Mouse (Mus musculus): Measurements from ENCODE around the gene Vegfb. TPM values are rescaled to one million over a fixed set of nuclear protein-coding genes. Genes with fewer than 3 reads are reported as not detected.

Vegfb gene
- polyA plus RNA-seq, 1 experiment from 2014 or later = 57.6 TPM

DNA sequence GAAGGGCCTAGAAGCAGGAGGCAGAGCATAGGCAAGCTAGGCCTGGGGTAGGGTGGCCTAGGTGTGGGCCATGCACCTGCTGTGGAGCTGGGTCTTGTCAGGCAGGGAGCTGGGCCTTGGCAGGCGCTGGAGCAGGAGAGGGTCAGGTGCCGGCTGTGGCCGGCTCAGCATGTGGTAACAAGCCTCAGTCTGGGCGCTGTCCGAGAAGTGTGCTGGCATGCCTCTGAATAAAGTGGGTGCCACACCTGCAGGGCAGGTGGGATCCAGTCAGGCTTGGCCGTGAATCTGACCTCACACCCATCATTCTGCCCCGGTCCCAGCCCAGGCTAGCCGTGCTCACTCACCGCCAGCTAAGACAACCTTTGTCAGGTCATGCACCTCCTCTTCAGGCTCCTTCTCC is 26.5 kb upstream of the Vegfb start:
- no peak overlapping the region for H3K27ac ChIP-seq
- 84% methylated on average over 9 of the region's 9 CpGs for WGBS
- no peak overlapping the region for H3K4me2 ChIP-seq (replicated peaks)
- H3K4me1 ChIP-seq (replicated peaks; ENCODE audit: control insufficient read depth, insufficient read depth, low read length) = no peaks in the 10 kb centered on the region
- DNase-seq (ENCODE audit: low spot score) (no peak), ATAC-seq (ENCODE audit: low FRiP score) (no peak)
- H3K4me3 ChIP-seq (replicated peaks; ENCODE audit: low read length) = no peak overlapping the region
- no peaks in the 10 kb centered on the region for H3K9me3 ChIP-seq (ENCODE audit: control insufficient read depth, low read length)
- H3K9ac ChIP-seq = no peak overlapping the region
- H3K27me3 ChIP-seq (ENCODE audit: control insufficient read depth, insufficient read depth, low read length) = no peaks in the 10 kb centered on the region
- peaks cover 9% of the 10 kb centered on the region for H3K36me3 ChIP-seq (replicated peaks; ENCODE audit: control insufficient read depth, insufficient read depth)

DNA sequence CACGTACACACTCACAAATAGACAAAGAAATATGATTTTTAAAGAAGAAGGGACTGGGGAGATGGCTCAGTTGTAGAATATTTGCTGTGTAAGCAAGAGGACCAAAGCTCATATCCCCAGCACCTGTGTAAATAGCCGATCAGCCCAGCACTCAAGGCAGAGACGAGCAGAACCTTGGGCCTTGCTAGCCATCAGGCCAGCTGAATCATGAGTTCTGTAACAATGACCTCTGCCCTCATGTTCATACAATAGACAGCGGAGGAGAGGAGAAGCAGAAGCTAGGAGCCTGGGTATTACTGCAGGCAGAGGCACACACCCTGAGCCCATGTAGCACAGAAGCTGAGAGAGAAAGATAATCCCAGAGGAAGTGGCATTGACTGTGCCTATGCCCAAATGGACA is 25.0 kb upstream of the Vegfb start:
- Histone ChIP-seq H3K4me3 (replicated peaks; ENCODE audit: low read length) (no peak overlapping the region), H3K9me3 (ENCODE audit: control insufficient read depth, low read length) (no peaks in the 10 kb centered on the region), H3K27ac (no peak overlapping the region), H3K36me3 (replicated peaks; ENCODE audit: control insufficient read depth, insufficient read depth) (no peaks in the 10 kb centered on the region; the same call in 1 of the 2 replicates), H3K27me3 (ENCODE audit: control insufficient read depth, insufficient read depth, low read length) (no peaks in the 10 kb centered on the region), H3K4me2 (replicated peaks) (no peak overlapping the region), H3K9ac (no peak overlapping the region), H3K4me1 (replicated peaks; ENCODE audit: control insufficient read depth, insufficient read depth, low read length) (no peaks in the 10 kb centered on the region)
- DNase-seq (ENCODE audit: low spot score) (no peak), ATAC-seq (ENCODE audit: low FRiP score) (no peak)
- 77% methylated on average over 4 of the region's 4 CpGs for WGBS

DNA sequence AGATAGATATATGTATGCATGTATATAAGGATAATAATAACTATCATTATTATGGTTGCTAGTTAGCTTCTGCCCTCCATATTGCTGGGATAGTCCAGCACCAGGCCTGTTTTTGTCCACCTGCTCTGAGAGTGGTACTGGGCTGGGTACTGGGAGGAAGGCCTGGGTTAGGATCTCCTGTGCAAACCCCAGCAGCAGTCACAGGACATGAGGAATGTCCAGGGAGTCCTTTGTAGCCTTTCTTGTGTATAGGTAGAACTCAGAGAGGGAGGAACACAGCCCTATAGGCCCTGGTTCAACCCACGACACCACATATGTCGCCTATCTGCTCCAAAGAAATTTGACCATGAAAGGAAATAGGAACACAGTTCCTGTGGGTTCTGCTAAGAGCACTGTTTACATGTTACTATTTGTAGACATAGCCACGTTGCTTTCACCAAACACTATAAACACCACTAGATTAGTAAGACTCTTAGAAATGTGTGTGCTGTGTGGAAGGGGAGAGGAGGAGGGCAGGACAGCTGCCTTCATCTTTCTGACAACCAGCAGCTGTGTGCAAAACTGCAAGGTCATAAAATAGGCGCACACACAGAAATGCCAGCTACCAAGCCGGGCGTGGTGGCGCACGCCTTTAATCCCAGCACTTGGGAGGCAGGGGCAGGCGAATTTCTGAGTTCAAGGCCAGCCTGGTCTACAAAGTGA is 19.6 kb upstream of the Vegfb start:
- Histone ChIP-seq H3K4me3 (replicated peaks; ENCODE audit: low read length) (no peak overlapping the region), H3K9me3 (ENCODE audit: control insufficient read depth, low read length) (no peaks in the 10 kb centered on the region), H3K4me1 (replicated peaks; ENCODE audit: control insufficient read depth, insufficient read depth, low read length) (no peaks in the 10 kb centered on the region), H3K27me3 (ENCODE audit: control insufficient read depth, insufficient read depth, low read length) (no peaks in the 10 kb centered on the region), H3K4me2 (replicated peaks) (no peak overlapping the region), H3K9ac (no peak overlapping the region), H3K27ac (no peak overlapping the region), H3K36me3 (replicated peaks; ENCODE audit: control insufficient read depth, insufficient read depth) (no peaks in the 10 kb centered on the region)
- 91% methylated on average over 9 of the region's 9 CpGs for WGBS
- ATAC-seq (ENCODE audit: low FRiP score) = no peak
- DNase-seq (ENCODE audit: low spot score) = no peak

- H3K4me3 ChIP-seq (replicated peaks; ENCODE audit: low read length) = no peak overlapping the region
- peaks cover 21% of the 10 kb centered on the region for H3K36me3 ChIP-seq (replicated peaks; ENCODE audit: control insufficient read depth, insufficient read depth)
- DNase-seq (ENCODE audit: low spot score) (no peak), ATAC-seq (ENCODE audit: low FRiP score) (no peak)
- H3K27ac ChIP-seq = no peak overlapping the region
- WGBS = 93% methylated on average over 19 of the region's 19 CpGs
- H3K9ac ChIP-seq = no peak overlapping the region
- no peaks in the 10 kb centered on the region for H3K27me3 ChIP-seq (ENCODE audit: control insufficient read depth, insufficient read depth, low read length)
- peaks cover 17% of the 10 kb centered on the region for H3K4me1 ChIP-seq (replicated peaks; ENCODE audit: control insufficient read depth, insufficient read depth, low read length)
- H3K4me2 ChIP-seq (replicated peaks) = no peak overlapping the region
- no peaks in the 10 kb centered on the region for H3K9me3 ChIP-seq (ENCODE audit: control insufficient read depth, low read length)
These were observed 12.1 kb upstream of the Vegfb start for GRCm38 (mm10) chr19:6999360-7000063.

- 84% methylated on average over 9 of the region's 9 CpGs for WGBS
- Histone ChIP-seq H3K4me1 (replicated peaks; ENCODE audit: control insufficient read depth, insufficient read depth, low read length) (peaks cover 21% of the 10 kb centered on the region), H3K9ac (no peak overlapping the region), H3K4me2 (replicated peaks) (no peak overlapping the region), H3K36me3 (replicated peaks; ENCODE audit: control insufficient read depth, insufficient read depth) (peaks cover 21% of the 10 kb centered on the region), H3K9me3 (ENCODE audit: control insufficient read depth, low read length) (no peaks in the 10 kb centered on the region), H3K27ac (no peak overlapping the region), H3K27me3 (ENCODE audit: control insufficient read depth, insufficient read depth, low read length) (no peaks in the 10 kb centered on the region), H3K4me3 (replicated peaks; ENCODE audit: low read length) (no peak overlapping the region)
- DNase-seq (ENCODE audit: low spot score) (no peak), ATAC-seq (ENCODE audit: low FRiP score) (no peak)
These were observed 10.4 kb upstream of the Vegfb start for GRCm38 (mm10) chr19:6997721-6998290.

GRCm38 (mm10) chr19:6996006-6996405 is 8.6 kb upstream of the Vegfb start, which contains the start of the genes Nudt22 and Trpt1:
Gene Nudt22 (minus strand): TSS chr19:6996117.
Gene Trpt1 (plus strand): TSS chr19:6996131.
- Histone ChIP-seq H3K27ac (peak within 1 kb of the TSS; percentile 26; the same call in 1 of the 2 replicates), H3K4me1 (replicated peaks; ENCODE audit: control insufficient read depth, insufficient read depth, low read length) (peaks cover 22% of the 10 kb centered on the region), H3K27me3 (ENCODE audit: control insufficient read depth, insufficient read depth, low read length) (no peaks in the 10 kb centered on the region), H3K4me3 (replicated peaks; ENCODE audit: low read length) (peak within 1 kb of the TSS; percentile 59), H3K9ac (peak within 1 kb of the TSS; percentile 74), H3K4me2 (replicated peaks) (peak within 1 kb of the TSS; percentile 68), H3K36me3 (replicated peaks; ENCODE audit: control insufficient read depth, insufficient read depth) (peaks cover 21% of the 10 kb centered on the region), H3K9me3 (ENCODE audit: control insufficient read depth, low read length) (no peaks in the 10 kb centered on the region)
- DNase-seq (ENCODE audit: low spot score) = peak; percentile 80
- ATAC-seq (ENCODE audit: low FRiP score) = peak; percentile 74
- WGBS = under 1% methylated on average over 24 of the region's 24 CpGs

GRCm38 (mm10) chr19:6995255-6995991 is 8.0 kb upstream of the Vegfb start:
- no peaks in the 10 kb centered on the region for H3K9me3 ChIP-seq (ENCODE audit: control insufficient read depth, low read length)
- peaks cover 22% of the 10 kb centered on the region for H3K4me1 ChIP-seq (replicated peaks; ENCODE audit: control insufficient read depth, insufficient read depth, low read length)
- ATAC-seq (ENCODE audit: low FRiP score) (no peak), DNase-seq (ENCODE audit: low spot score) (no peak)
- WGBS = 52% methylated on average over 21 of the region's 21 CpGs
- peak overlapping the region; percentile 74 for H3K9ac ChIP-seq
- peak overlapping the region; percentile 59 for H3K4me3 ChIP-seq (replicated peaks; ENCODE audit: low read length)
- no peaks in the 10 kb centered on the region for H3K27me3 ChIP-seq (ENCODE audit: control insufficient read depth, insufficient read depth, low read length)
- H3K27ac ChIP-seq = no peak overlapping the region
- peak overlapping the region; percentile 68 for H3K4me2 ChIP-seq (replicated peaks)
- H3K36me3 ChIP-seq (replicated peaks; ENCODE audit: control insufficient read depth, insufficient read depth) = peaks cover 21% of the 10 kb centered on the region

- peaks cover 12% of the 10 kb centered on the region for H3K36me3 ChIP-seq (replicated peaks; ENCODE audit: control insufficient read depth, insufficient read depth)
- no peak overlapping the region for H3K9ac ChIP-seq
- no peaks in the 10 kb centered on the region for H3K27me3 ChIP-seq (ENCODE audit: control insufficient read depth, insufficient read depth, low read length)
- H3K9me3 ChIP-seq (ENCODE audit: control insufficient read depth, low read length) = no peaks in the 10 kb centered on the region
- peaks cover 22% of the 10 kb centered on the region for H3K4me1 ChIP-seq (replicated peaks; ENCODE audit: control insufficient read depth, insufficient read depth, low read length)
- no peak overlapping the region for H3K4me2 ChIP-seq (replicated peaks)
- H3K4me3 ChIP-seq (replicated peaks; ENCODE audit: low read length) = no peak overlapping the region
- ATAC-seq (ENCODE audit: low FRiP score) (no peak), DNase-seq (ENCODE audit: low spot score) (no peak)
- no peak overlapping the region for H3K27ac ChIP-seq
- 88% methylated on average over 8 of the region's 8 CpGs for WGBS
These were observed 7.0 kb upstream of the Vegfb start for GRCm38 (mm10) chr19:6994489-6994888.

DNA sequence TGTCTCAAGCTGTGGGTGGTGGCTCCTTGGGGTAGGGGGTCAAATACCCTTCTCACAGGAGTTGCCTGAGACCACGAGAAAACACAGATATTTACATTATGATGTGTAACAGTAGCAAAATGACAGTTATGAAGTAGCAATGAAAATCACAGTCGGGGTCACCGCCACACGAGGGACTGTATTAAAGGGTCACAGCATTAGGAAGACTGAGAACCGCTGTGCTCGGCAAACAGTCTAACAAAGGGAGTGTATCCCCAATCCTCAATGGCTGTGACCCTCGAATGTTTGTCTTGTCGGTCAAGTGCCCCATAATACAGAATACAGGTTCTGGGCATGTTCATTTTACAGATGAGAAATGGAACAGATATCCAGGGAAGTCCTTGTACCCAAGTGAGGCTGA is 6.6 kb upstream of the Vegfb start:
- Histone ChIP-seq H3K27me3 (ENCODE audit: control insufficient read depth, insufficient read depth, low read length) (no peaks in the 10 kb centered on the region), H3K9ac (no peak overlapping the region), H3K4me1 (replicated peaks; ENCODE audit: control insufficient read depth, insufficient read depth, low read length) (peaks cover 22% of the 10 kb centered on the region), H3K4me3 (replicated peaks; ENCODE audit: low read length) (no peak overlapping the region), H3K36me3 (replicated peaks; ENCODE audit: control insufficient read depth, insufficient read depth) (peaks cover 7% of the 10 kb centered on the region), H3K9me3 (ENCODE audit: control insufficient read depth, low read length) (no peaks in the 10 kb centered on the region), H3K4me2 (replicated peaks) (no peak overlapping the region), H3K27ac (no peak overlapping the region)
- WGBS = 86% methylated on average over 8 of the region's 8 CpGs
- ATAC-seq (ENCODE audit: low FRiP score) (no peak), DNase-seq (ENCODE audit: low spot score) (no peak)
